Mouse (Mus musculus): ENCODE results near the gene Cdyl2. TPM values are rescaled to one million over a fixed set of nuclear protein-coding genes. Genes with fewer than 3 reads are reported as not detected.
A peak's percentile ranks its signal among the peaks of the same experiment; 100 is the strongest.

Gene Cdyl2
- total RNA-seq, 2 experiments from 2014 or later = 3.7 to 7.8 TPM

DNA sequence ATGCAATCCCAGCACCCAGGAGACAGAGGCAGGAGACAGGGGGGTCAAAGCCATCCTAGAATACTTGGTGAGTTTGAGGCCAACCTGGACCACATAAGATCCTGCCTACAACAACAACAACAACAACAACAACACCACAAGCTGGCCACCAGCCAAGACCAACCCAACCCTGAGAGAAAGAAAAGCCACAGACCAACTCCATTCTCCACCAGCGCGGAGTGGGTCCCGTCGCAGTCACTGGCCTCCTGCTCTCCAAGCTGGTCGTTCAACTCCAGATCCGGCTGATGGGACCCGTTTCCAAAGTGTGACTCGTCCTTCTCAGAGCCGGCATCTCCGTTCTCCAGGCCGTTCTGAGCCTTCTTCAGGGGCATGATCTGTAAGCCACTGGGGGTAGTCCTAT is 109.2 kb downstream of the Cdyl2 start:
- ATAC-seq (ENCODE audit: poor library complexity, severe bottlenecking) = no peak

DNA sequence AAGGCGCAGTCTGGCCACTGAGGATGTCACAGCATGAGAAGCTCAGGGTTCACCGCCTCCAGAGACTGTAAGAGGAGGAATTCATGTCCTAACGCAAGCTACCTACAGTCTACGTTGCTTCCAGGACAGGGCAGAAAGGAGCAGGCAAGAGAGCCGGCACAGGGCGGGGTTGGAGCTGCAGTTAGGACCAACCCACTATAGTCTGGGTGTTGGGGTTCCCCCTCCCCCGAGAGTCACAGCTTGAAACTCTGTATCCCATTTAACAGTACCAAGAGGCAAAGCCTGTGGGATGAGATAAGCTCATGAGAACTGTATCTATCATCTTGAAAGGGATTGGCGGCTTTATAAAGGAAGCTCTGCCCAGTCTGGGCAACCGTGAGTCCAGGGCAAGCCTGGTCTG is 110.5 kb downstream of the Cdyl2 start:
- no peak for ATAC-seq (ENCODE audit: poor library complexity, severe bottlenecking)

DNA sequence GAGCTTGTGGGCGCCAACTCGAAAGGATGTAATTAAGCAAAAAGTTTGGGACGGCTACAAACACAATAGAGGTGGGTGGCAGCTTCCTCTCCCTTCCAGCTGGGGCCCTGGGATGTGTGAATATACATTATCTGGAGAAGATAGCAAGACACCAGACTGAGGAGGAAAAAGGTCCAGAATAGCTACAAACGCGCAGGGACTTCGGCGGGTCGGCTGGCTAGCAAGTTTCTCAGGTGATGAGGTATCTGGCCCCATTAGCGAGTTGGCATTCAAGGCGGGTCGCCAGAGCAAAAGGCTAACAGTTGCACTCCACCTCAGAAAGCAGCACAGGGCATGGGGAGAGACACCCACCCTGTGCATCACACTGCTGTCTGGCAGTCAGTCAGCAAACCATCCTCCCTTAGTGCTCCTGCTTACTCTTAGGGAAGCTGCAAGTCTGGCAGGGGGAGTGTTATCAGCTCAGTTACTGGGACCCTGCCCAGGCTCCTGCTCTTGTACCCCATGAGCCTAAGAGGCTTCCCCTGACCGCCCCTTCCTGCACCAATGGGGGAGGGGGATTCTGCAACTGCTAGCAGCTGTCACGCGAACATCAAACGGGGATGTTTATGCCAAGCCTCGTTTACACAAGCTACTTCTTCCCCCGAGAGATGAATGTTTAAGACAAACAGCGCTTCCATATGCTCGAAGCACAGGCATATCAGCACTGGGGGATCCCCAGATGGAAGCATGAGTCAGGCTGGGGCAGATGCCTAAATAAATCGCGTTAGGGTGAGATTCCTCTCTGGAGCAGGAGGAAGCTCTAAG is 111.4 kb downstream of the Cdyl2 start:
- no peak for ATAC-seq (ENCODE audit: poor library complexity, severe bottlenecking)

DNA sequence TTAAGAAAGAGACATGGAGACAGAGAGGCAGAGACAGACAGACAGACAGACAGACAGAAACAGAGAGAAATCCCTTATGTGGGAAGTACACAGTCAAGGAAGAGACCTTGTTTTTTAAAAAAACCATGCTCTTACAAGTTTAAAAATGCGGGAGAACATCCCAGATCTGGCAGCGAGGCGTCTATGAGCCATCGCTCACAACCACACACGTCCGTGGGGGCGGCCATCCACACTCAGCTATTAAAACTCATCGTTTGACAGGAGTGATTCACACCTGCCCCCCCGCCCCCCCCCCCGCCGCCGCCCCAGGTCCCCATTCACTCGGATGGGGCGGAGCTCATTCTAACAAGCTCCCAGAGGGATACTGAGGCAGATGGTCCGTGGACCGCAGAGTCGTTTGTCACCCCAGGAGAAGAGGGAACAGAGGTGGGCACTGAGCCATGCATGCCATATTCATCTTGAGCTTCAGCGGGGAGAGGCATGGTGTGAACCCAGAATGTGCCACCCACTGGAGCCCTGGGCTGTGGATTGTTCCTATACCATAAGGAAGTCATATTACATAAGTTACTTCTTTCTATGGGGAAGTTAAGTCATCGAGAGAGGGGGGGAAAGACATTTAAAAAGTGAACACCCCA is 113.0 kb downstream of the Cdyl2 start:
- ATAC-seq (ENCODE audit: poor library complexity, severe bottlenecking) = peak; percentile 88

DNA sequence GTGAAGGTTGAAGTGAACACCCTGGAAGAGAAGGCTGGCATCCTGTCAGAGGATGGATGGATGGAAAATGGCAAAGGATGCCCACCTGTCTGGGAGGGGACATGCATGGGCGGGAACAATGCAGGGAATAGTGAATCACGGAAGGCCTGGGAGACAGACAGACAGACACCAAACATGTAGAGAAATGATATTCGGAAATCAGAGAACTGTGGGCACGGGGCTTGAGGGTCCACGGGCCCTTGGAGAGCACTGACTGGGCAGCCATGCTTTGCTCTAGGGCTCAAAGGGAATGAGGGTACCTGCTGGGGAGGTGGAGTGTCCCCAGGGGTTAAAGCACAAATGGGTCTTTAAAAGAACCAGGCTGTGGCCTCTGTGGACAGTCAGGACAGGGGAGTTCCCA is 113.6 kb downstream of the Cdyl2 start:
- no peak for ATAC-seq (ENCODE audit: poor library complexity, severe bottlenecking)

DNA sequence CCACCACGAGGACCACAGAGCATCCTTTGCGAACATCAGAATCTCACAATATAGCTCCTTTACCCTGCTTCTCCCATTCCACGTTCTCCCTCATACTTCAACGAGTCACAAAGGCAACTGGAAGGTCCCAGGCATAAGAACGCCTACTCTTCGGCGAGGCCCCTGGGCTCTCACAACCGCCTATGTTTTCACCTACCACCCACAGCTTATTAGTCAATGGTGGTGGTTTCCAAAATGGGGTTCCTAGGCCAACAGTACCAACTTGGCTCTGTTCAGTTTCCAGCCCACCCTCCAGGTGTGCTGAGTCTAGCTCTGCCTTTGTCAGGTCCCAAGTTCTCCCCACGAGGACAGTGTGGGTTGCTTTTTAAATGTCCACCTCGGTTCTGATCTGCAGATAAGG is 114.0 kb downstream of the Cdyl2 start:
- no peak for ATAC-seq (ENCODE audit: poor library complexity, severe bottlenecking)

DNA sequence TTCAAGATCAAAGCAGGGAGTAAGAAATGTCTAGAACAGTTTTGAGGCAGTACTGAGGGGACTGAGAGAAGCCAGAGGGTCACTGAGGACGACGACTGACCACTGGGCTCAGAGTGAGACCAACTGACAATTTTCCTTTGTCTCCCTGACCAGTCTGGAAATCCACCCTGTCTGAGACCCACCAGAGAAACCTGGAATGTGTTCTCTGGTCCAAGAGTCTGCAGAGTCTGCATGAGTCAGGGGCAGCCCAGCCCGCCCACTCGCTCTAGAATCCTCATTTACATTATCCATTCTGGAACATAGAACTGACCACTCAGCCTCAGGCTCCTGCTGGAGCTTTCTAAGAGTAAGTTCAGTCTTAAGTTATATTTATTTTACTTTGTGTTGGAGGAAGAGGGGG is 114.9 kb downstream of the Cdyl2 start:
- no peak for ATAC-seq (ENCODE audit: poor library complexity, severe bottlenecking)

DNA sequence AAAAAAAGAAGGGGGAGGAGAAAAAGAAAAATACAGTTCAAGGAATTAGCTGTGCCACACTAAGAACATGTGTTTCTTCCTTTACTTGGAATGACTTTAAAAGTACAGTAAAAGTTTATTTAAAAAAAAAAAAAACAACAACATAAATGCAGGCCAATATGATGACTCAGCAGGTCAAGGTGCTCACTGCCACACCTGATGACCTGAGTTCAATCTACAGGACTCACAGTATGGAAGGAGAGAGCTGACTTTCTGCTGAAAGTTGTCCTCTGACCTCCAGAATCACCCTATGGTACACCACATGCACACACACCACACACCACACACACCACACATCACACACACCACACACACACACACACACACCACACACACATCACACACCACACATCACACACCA is 116.4 kb downstream of the Cdyl2 start:
- ATAC-seq (ENCODE audit: poor library complexity, severe bottlenecking) = no peak

DNA sequence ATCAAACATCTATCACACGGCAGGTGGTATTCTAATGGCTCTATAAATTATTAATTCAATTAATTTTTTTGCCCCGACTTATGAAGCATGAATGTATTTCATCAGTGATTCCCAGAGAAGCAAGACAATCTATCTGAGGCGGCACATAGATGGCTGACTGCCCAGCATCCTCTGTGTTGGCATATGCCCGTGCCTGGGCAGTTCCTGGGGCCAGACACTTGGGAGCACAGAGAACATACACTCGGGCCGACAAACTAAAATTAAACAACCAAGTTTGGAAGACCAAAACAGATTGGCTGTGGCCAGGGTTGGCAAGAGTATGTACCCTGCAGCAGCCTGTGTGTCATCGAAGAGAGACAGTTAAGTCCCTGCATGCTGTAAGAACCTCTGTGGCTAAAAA is 117.9 kb downstream of the Cdyl2 start:
- no peak for ATAC-seq (ENCODE audit: poor library complexity, severe bottlenecking)

DNA sequence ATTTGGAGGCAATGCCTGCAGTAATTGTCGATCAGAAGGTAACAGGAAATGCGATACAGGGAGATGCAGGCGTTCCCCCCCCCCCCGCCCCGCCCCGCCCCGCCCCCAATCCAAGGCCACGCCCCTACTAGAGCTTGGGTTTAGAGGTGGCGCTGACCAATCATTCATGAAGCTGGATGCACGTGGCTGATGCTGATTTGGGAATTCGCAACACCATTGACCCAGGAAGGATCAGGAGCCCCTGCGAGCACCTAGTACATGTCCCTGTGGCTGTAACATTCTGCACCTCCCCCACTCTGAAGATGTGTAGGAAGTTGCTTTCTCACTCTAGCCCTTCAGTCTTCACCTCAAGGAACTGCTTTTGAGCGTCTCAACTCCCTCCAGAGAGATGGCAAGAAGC is 126.6 kb downstream of the Cdyl2 start:
- no peak for ATAC-seq (ENCODE audit: poor library complexity, severe bottlenecking)

DNA sequence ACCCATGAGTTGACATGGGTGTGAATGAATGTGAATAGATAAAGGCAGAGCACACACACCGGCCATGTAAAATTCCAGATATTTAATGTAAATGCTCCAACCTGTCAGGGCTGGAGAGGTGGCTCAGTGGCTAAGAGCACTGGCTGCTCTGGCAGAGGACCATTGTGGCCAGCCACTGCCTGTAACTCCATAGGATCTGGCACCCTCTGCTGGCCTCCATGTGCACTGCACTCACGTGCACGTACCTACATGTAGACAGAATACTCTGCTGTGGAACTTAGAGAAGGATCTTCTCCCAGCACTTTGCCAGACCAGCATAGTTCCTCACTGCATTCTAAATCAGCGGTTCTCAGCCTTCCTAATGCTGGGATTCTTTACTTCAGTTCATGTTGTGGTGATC is 130.0 kb downstream of the Cdyl2 start:
- ATAC-seq (ENCODE audit: poor library complexity, severe bottlenecking) = no peak

DNA sequence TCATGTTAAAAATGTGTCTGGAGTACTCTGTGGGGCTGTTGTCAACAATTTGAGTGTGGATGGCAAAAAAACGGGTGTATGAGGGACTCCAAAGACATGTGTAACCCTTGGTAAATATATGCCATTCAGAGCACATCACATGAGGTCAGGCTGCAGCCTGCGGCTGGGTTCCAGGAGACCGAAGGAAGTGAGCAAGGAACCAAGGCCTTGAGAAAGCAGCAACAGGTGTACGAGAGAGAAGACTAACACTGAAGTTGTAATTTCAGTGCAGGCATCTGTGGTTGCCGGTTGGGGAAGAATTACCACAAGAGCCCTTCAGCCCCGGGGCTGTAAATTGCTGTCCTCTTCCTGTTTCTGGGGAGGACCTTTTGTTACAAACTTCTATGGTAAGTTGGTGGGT is 133.1 kb downstream of the Cdyl2 start:
- peak; percentile 91 for ATAC-seq (ENCODE audit: poor library complexity, severe bottlenecking)

DNA sequence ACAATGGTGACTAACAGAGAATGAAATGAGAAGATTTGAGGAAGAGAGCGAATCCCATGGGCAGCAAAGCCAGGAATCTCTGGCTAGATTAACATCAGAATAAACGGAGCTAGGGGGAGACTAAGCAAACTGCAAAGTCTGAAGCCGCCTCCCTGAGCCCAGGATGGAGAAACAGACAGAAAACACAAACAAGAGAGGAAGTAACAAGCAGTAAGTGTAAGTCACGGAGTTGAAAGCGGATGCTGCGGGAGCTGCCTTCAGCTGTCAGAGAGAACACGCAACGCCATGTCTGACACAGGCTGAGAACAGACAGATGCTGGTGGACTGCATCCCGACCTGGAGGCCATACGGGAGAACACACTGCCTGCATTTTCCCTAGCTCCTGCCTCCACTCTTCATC is 141.6 kb downstream of the Cdyl2 start:
- 0 out of 2 replicates have a peak, but pooled peaks have one; percentile 32 for ATAC-seq (ENCODE audit: poor library complexity, severe bottlenecking)

DNA sequence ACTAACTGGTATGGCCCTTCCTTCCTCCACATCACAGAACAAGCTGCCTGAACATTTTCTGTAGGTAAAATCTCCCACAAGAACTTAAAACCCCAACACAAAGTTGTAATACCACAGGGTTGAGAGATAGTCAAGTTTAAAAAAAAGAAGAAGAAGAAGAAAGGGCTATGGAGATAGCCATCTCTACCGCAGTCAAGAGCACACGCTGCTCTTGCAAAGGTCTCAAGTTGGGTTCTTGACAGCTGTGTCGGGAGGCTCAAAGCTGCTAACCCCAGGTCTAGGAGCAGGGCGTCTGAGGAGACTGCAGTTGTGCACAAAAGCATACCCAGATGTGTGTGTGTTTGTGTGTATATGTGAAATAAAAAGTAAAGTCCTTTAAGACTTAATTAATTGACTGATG is 142.2 kb downstream of the Cdyl2 start:
- peak; percentile 39 for ATAC-seq (ENCODE audit: poor library complexity, severe bottlenecking)

DNA sequence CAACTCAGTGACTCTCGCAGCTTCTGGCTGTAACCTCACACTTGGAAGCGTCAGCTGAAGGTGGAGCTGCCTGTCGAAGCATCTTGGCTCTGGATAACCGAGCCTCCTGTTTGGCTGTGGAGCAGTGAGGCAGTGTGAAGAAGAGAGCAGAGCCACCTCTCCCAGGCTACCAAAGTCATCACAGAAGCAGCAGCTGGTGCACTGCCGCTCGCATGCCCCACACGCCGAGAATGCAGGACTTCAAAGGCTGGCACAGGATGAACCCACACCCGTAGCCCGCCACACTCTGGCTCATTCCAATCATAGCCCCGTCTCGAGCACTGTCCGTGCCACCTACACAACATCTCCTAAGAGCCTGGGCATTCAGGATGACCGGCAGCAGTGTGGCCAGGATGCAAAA is 142.7 kb downstream of the Cdyl2 start:
- ATAC-seq (ENCODE audit: poor library complexity, severe bottlenecking) = no peak

DNA sequence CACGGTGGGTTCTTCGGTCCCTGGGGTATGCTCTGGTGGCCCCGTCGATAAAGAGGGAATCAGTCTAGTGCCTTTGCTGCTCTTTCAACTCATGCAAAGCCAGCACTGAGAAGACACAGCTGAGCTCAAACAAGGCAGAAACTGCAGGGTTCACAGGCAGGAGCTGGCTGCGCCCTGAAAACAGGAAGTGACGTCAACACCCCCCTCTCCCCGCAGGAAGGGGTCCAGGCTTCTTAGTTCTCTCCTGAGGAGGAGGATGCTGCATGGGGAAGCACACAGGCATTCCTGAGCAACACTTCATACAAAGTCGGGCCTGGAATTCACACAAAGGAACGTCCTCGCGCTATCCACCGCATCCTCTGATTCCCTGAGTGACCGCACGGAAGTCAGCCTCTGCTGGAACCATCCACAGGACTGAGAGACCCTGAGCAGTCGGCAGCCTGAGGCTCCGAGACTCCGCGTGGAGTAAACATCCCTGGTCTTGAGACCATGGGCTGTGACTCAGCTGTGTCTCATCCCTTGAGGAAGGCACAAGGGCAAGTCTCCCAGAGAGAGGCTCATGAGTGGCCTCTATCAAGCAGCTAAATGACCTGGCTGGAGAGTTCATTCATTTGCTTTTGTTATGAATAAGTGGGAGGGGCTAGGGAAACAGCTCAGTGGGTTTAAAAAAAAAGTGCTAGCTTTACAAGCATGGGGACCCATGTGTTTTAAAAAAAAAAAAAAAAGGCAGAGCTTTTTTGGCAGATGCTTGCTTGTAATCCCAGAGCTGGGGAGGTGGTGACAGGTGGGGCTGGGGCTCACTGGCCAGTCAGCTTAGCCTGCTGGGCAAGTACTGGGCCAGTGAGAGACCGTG is 144.9 kb downstream of the Cdyl2 start:
- peak; percentile 63 for ATAC-seq (ENCODE audit: poor library complexity, severe bottlenecking)

DNA sequence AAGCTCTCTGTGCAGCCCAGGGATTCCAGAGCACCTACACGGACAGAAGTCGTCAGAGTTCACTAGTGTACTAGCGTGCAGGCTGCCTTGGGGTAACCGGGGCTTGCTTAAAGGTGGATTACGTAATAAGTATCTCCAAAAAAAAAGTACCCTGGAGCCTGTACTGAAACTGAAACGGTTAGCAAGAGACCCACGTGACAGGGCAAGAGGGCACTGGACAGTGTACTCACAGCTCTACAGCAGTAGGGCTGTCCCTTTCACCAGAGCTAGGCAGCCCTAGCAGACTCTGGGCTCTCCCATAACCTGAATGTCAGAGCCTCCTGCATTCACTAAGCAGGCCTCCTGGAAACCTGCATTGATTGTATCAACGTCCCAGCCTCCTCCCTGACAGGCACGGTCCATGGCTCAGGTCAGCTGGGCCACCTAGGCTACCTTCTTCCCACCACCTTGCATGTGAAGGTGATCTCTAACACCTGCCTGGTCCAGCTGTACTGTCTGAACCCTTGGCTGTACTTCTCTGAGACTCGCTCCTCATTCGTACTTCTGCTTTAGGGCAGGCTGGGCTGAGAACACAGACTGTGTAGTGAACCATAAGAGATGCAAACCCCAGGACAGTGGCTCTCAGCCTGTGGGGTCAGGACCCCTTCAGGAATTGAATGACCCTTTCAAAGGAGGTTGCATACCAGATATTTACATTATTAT is 151.3 kb downstream of the Cdyl2 start:
- ATAC-seq (ENCODE audit: poor library complexity, severe bottlenecking) = peak; percentile 72

DNA sequence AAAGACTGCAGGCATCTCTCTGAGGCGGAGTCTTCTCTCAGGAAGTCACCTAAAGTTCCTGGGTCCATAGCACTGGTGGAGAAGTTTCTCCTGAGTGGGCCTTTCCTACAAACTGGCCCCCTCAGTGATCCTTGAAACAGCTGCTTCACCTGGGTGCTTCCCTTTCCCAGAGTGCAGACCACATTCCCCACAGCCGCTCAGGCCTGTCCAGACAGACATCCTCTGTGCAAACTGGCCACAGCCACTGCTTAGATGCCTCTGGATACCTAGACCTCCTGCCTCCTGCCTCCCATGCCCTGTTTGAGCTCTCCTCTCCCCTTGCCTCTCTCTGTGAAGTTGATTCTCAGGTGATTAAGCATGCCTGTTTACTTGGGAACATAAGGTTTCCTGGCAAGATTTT is 156.1 kb downstream of the Cdyl2 start:
- no peak for ATAC-seq (ENCODE audit: poor library complexity, severe bottlenecking)

DNA sequence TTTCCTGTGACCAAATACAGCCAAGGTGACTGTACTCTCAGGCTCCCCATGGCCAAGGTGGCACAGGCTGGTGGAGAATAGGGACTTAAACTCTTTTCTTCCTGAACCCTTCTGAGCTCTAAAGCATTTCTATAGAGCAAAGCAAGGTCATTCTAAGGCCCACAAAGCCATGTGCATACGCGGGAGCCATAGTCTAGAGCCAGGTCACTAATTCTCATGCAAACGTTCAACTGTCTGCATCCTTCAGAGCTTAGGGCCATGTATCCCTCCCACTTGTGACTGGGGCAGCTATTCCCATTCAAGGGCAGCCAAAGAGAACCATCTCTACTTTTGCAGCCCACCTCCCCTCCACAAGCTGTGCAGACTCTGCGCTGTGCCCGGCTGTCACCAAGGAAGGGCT is 159.7 kb downstream of the Cdyl2 start:
- no peak for ATAC-seq (ENCODE audit: poor library complexity, severe bottlenecking)

DNA sequence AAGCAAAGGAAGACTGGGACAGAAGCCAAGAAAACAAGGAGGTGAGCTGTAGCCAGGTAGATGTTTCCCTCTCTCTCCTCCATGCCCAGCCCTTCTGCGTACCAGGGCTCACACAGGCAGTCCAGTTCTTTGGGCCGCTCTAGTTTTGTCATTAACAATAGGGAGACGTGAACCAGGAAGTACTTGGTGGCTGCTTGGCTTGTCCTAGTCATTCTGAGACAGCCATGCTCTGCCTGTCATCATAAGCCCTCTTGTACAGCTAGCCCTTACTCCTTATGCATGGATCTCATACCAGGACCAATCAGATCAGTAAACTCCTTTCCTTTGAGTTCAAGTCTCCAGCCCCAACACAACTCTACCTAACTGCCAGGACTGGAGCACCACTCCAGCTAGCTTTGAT is 180.0 kb downstream of the Cdyl2 start:
- ATAC-seq (ENCODE audit: poor library complexity, severe bottlenecking) = 0 out of 2 replicates have a peak, but pooled peaks have one; percentile 23

DNA sequence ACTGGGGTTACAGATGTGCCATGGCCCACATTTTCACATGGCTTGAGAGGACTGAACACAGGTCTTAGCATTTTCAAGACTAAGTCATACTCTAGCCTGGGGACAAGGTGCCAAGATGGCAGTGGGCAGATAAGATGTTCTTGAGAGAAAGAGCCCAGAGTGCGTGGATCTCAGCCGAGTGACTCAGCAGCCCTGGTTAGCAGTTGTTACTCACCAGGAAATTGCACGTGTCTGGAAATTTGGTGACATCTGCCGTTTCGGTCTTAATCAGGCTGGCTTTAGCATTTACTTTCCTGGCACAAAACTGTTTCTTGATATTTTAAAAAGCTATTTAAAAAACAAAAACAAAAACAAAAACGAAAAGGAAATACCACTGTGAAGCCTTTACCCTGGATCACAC is 180.5 kb downstream of the Cdyl2 start:
- peak; percentile 80 for ATAC-seq (ENCODE audit: poor library complexity, severe bottlenecking)

Data from megakaryocyte, adult 5-6 weeks (primary cell).